Mouse (Mus musculus) intestine, postnatal 0 days (tissue): Measurements from ENCODE around the gene Ifi205. TPM values are rescaled to one million over a fixed set of nuclear protein-coding genes. Genes with fewer than 3 reads are reported as not detected.
"Not testable (repeated sequence)": the region's sequence is repeated elsewhere in the genome, so short reads cannot be mapped to it uniquely, and the experiment has no call there.

Source experiments
- ATAC-seq: fragments of 200-750 bp; cut with Nextera tagmentation; 2 replicates; pipeline ENCODE4 v1.8.0; 2017; ENCODE audit warnings: mild to moderate bottlenecking, moderate TSS enrichment, moderate library complexity
- H3K27ac ChIP-seq: fragments of 300-500 bp; sonication (generic); 2 replicates; pipeline ENCODE4 v1.5.1; 2014; ENCODE audit warnings: mild to moderate bottlenecking, low read depth, low read length, moderate library complexity
- H3K27me3 ChIP-seq: fragments of 300-500 bp; sonication (generic); replicated peaks from 2 replicates; pipeline ENCODE4 v1.6.1; 2014; ENCODE audit warnings: low read length, mixed read lengths; ENCODE audit not compliant: control insufficient read depth, insufficient read depth
- H3K36me3 ChIP-seq: fragments of 300-500 bp; sonication (generic); 2 replicates; pipeline ENCODE4 v1.6.1; 2014; ENCODE audit warnings: mild to moderate bottlenecking, moderate library complexity; ENCODE audit not compliant: control insufficient read depth, insufficient read depth
- H3K4me1 ChIP-seq: fragments of 300-500 bp; sonication (generic); replicated peaks from 2 replicates; pipeline ENCODE4 v1.6.1; 2014; ENCODE audit warnings: antibody characterized with exemption, low read length, mixed read lengths; ENCODE audit not compliant: control insufficient read depth, insufficient read depth
- H3K4me2 ChIP-seq: fragments of 300-500 bp; sonication (generic); replicated peaks from 2 replicates; pipeline ENCODE4 v1.6.1; 2014; ENCODE audit warnings: low read depth, mild to moderate bottlenecking, moderate library complexity
- H3K4me3 ChIP-seq: fragments of 300-500 bp; sonication (generic); 2 replicates; pipeline ENCODE4 v1.5.1; 2014; ENCODE audit warnings: low read depth, low read length
- H3K9ac ChIP-seq: fragments of 300-500 bp; sonication (generic); 2 replicates; pipeline ENCODE4 v1.6.1; 2014; ENCODE audit warnings: mild to moderate bottlenecking, low read depth, low read length
- H3K9me3 ChIP-seq: fragments of 300-500 bp; sonication (generic); 2 replicates; pipeline ENCODE4 v1.6.1; 2016; ENCODE audit warnings: mixed run types; ENCODE audit not compliant: control insufficient read depth
- CTCF ChIP-seq: sonication (generic); IDR thresholded peaks from 2 replicates; pipeline ENCODE4 v1.5.1; 2016; ENCODE audit warnings: low read depth, mild to moderate bottlenecking, control low read depth, antibody characterized with exemption, moderate library complexity
- WGBS: fragments of 180-500 bp; shearing (Covaris S2); extraction: QIAGEN DNeasy Blood & Tissue Kit; methylation state at CpG from one replicate; pipeline ENCODE4 v1.1.7; 2014; 5-methylcytosine and 5-hydroxymethylcytosine counted together
- polyA plus RNA-seq: library from polyadenylated mRNA; unstranded; fragments of >200 nt; fragmentation: Nextera tagmentation; extraction: Ambion mirVana; gene quantifications from 2 replicates; pipeline ENCODE4 v1.2.1, GENCODE M21; 2015

The Ifi205 gene
- polyA plus RNA-seq, 1 experiment from 2014 or later: 1.9 TPM

GRCm38 (mm10) chr1:174050532-174050931 is 18.9 kb upstream of the Ifi205 start:
- H3K9me3 ChIP-seq: no peaks in the 10 kb centered on the region
- H3K4me1 ChIP-seq: no peaks in the 10 kb centered on the region
- no peak overlapping the region for H3K4me2 ChIP-seq
- no peak overlapping the region for H3K27ac ChIP-seq
- 88% methylated on average over 4 of the region's 4 CpGs for WGBS
- no peaks in the 10 kb centered on the region for H3K27me3 ChIP-seq
- no peak for ATAC-seq
- H3K36me3 ChIP-seq: no peaks in the 10 kb centered on the region
- no peak for TF ChIP-seq CTCF
- no peak overlapping the region for H3K9ac ChIP-seq
- H3K4me3 ChIP-seq: no peak overlapping the region

- not testable (repeated sequence) for H3K9ac ChIP-seq, H3K4me2 ChIP-seq, H3K9me3 ChIP-seq, H3K4me1 ChIP-seq, H3K36me3 ChIP-seq, H3K4me3 ChIP-seq, H3K27ac ChIP-seq, H3K27me3 ChIP-seq, ATAC-seq
- WGBS: 66% methylated on average over 4 of the region's 4 CpGs
Observed at GRCm38 (mm10) chr1:174049357-174049756, 17.7 kb upstream of the Ifi205 start.

- H3K4me2 ChIP-seq: no peak within 1 kb of the TSS
- no peak within 1 kb of the TSS for H3K9ac ChIP-seq
- H3K4me3 ChIP-seq: no peak within 1 kb of the TSS
- no peak for TF ChIP-seq CTCF
- no peaks in the 10 kb centered on the region for H3K27me3 ChIP-seq
- no peak for ATAC-seq
- H3K9me3 ChIP-seq: no peaks in the 10 kb centered on the region
- no peaks in the 10 kb centered on the region for H3K4me1 ChIP-seq
- H3K27ac ChIP-seq: no peak within 1 kb of the TSS
- 54% methylated on average over 2 of the region's 2 CpGs for WGBS
- no peaks in the 10 kb centered on the region for H3K36me3 ChIP-seq
Observed at GRCm38 (mm10) chr1:174048893-174049292, 17.3 kb upstream of the Ifi205 start, which contains the start of gene Olfr432. Olfr432 (plus strand) TSS chr1:174049205.

GRCm38 (mm10) chr1:174048227-174048626 is 16.6 kb upstream of the Ifi205 start:
- not testable (repeated sequence) for H3K27ac ChIP-seq, H3K4me3 ChIP-seq, H3K4me1 ChIP-seq, H3K4me2 ChIP-seq, H3K27me3 ChIP-seq, H3K36me3 ChIP-seq, H3K9me3 ChIP-seq, H3K9ac ChIP-seq, ATAC-seq
- 76% methylated on average over 6 of the region's 6 CpGs for WGBS

DNA sequence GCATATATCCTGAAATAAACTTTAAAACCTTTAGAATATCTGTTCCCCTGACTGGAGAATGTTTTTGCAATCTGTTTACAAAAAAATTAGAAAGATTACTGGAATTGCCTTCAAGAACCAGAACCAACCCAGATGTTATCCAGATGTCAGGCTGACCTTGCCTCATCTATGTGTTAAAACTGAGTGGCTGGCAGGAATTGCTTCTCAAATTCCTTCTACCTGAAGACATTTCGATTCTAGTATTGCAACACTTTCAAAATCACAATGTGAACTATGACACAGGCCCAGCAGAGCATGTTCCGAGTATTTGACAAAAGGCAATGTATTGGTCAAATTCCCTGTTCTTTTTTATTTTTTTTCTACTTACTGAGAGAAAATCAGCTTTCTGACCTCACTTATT is 12.8 kb upstream of the Ifi205 start:
- Histone ChIP-seq H3K36me3 (no peaks in the 10 kb centered on the region), H3K27ac (no peak overlapping the region), H3K27me3 (no peaks in the 10 kb centered on the region), H3K4me2 (no peak overlapping the region), H3K4me3 (no peak overlapping the region), H3K9me3 (no peaks in the 10 kb centered on the region), H3K4me1 (no peaks in the 10 kb centered on the region), H3K9ac (no peak overlapping the region)
- WGBS: 69% methylated on average over 2 of the region's 2 CpGs
- ATAC-seq: no peak
- TF ChIP-seq CTCF: no peak

GRCm38 (mm10) chr1:174042091-174042884 is 10.7 kb upstream of the Ifi205 start:
- not testable (repeated sequence) for H3K27ac ChIP-seq, ATAC-seq, H3K4me3 ChIP-seq, H3K36me3 ChIP-seq, H3K4me2 ChIP-seq, H3K9me3 ChIP-seq, H3K9ac ChIP-seq, H3K4me1 ChIP-seq, H3K27me3 ChIP-seq
- 91% methylated on average over 12 of the region's 12 CpGs for WGBS
